In the genomic region with DNA sequence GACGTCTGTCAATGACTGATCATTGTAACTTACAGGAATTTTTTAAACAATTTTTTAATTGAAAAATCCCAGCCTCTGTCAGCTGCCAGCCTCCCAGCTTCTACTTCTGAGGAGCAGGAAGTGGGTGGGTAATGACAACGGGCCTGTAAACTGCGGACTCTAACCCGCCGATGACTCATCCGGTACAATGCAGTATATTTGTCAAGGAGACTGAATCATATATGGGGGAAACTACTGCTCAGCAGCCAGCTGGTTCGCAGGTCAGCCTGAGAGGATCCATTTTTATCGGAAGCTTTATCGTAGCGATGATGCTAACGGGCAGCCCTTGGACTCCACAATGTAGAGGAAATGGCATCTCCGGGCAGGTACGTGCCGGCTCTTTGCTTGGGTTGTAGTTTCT, we compare ENCODE assay signal across 8 mouse cellular contexts. TPM values are rescaled to one million over a fixed set of nuclear protein-coding genes. Genes with fewer than 3 reads are reported as not detected.
DNase-seq lines count a peak whose midpoint lies in the region; ATAC-seq lines count a peak whose summit lies in the region.

No protein-coding gene starts in this region.

- peak overlapping the region; percentile 9; the same call in 1 of the 2 replicates for H3K4me3 ChIP-seq in intestine, embryonic 15.5 days (replicated peaks)
- H3K4me3 ChIP-seq in megakaryocyte, embryonic 14.5 days (replicated peaks) = peak overlapping the region; percentile 91
- H3K4me3 ChIP-seq in forebrain, embryonic 15.5 days = no peak overlapping the region

- no peaks in the 10 kb centered on the region for H3K36me3 ChIP-seq in intestine, embryonic 15.5 days
- peaks cover 31% of the 10 kb centered on the region for H3K36me3 ChIP-seq in megakaryocyte, embryonic 14.5 days (replicated peaks; ENCODE audit: low read length)
- no peaks in the 10 kb centered on the region for H3K36me3 ChIP-seq in forebrain, embryonic 15.5 days

- DNase-seq in frontal cortex, postnatal 10 days (ENCODE audit: low spot score in 2 of 2) = no peak
- DNase-seq in thymus, postnatal 0 days (ENCODE audit: low spot score) = peak; percentile 60
- no peak for DNase-seq in thymus, postnatal 10 days (ENCODE audit: low spot score in 2 of 2)
- DNase-seq in spleen, postnatal 14 days (ENCODE audit: low spot score in 2 of 2) = no peak

- H3K9ac ChIP-seq in intestine, embryonic 15.5 days = no peak overlapping the region
- no peak overlapping the region for H3K9ac ChIP-seq in forebrain, embryonic 15.5 days (replicated peaks)

- 10% methylated on average over 14 of the region's 14 CpGs for WGBS in intestine, embryonic 15.5 days
- WGBS in forebrain, embryonic 15.5 days = 87% methylated on average over 14 of the region's 14 CpGs

- ATAC-seq in frontal cortex, adult (ENCODE audit: low TSS enrichment) = peak; percentile 75
- ATAC-seq in intestine, embryonic 15.5 days = peak; percentile 94
- no peak for ATAC-seq in forebrain, embryonic 15.5 days (replicated peaks)

- peak overlapping the region; percentile 45 for H3K4me2 ChIP-seq in intestine, embryonic 15.5 days (replicated peaks)
- H3K4me2 ChIP-seq in forebrain, embryonic 15.5 days (replicated peaks) = no peak overlapping the region

- H3K27ac ChIP-seq in intestine, embryonic 15.5 days = peak overlapping the region; percentile 78
- H3K27ac ChIP-seq in forebrain, embryonic 15.5 days (replicated peaks) = no peak overlapping the region

- H3K4me1 ChIP-seq in intestine, embryonic 15.5 days (replicated peaks) = peaks cover 29% of the 10 kb centered on the region
- H3K4me1 ChIP-seq in megakaryocyte, embryonic 14.5 days = peaks cover 92% of the 10 kb centered on the region
- peaks cover 12% of the 10 kb centered on the region for H3K4me1 ChIP-seq in forebrain, embryonic 15.5 days

- H3K9me3 ChIP-seq in intestine, embryonic 15.5 days = no peaks in the 10 kb centered on the region
- H3K9me3 ChIP-seq in megakaryocyte, embryonic 14.5 days = no peaks in the 10 kb centered on the region
- no peaks in the 10 kb centered on the region for H3K9me3 ChIP-seq in forebrain, embryonic 15.5 days

- H3K27me3 ChIP-seq in intestine, embryonic 15.5 days (replicated peaks) = no peaks in the 10 kb centered on the region
- H3K27me3 ChIP-seq in megakaryocyte, embryonic 14.5 days (replicated peaks) = no peaks in the 10 kb centered on the region
- H3K27me3 ChIP-seq in forebrain, embryonic 15.5 days = no peaks in the 10 kb centered on the region

RNA-seq across cellular contexts. Expression of a gene that starts 55.2 kb away (rescaled TPM):
- 5.5 and 6.4 TPM in 2 replicates for polyA plus RNA-seq in thymus, postnatal 0 days (2015; fragmentation: Nextera tagmentation; extraction: Ambion mirVana)
- polyA plus RNA-seq in intestine, embryonic 15.5 days (2015; fragmentation: Nextera tagmentation; extraction: Ambion mirVana) = 6.8 and 7.1 TPM in 2 replicates
- polyA plus RNA-seq in megakaryocyte, embryonic 14.5 days (2012; ENCODE audit: insufficient read depth, low replicate concordance) = 25.4 and 51.5 TPM in 2 replicates
- 8.1 and 9.3 TPM in 2 replicates for polyA plus RNA-seq in forebrain, embryonic 15.5 days (2015; fragmentation: Nextera tagmentation; extraction: Ambion mirVana)
